Comparison of ENCODE assay signal across 8 mouse cellular contexts in the genomic region with DNA sequence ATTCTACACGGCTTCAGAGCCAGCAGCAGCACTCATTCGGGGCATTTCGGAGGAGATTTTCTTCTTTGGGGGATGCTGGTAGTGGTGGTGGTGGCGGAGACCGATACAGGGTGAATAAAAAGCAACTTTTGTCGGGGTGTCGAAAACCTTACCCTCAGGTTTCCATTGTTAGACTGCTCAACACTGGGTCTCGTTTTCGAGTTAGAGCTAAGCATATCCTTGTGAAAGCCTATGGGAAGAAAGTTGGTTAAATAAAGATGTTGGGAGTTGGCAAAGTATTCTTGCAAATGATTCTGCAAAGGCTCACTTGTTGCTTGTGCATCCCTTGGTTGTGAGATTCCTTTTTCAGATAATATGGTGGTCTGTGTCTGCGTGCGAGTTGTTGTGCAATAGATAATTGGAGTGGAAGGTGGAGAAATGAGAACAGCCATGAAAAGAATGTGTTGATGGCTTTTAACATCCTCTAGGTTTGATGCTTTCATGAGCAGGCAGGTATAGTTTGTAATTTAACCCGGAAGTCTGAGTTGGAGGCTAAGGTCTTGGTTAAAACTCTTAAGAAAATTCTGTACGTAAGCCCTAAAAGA. TPM values are rescaled to one million over a fixed set of nuclear protein-coding genes. Genes with fewer than 3 reads are reported as not detected.
DNase-seq lines count a peak whose midpoint lies in the region; ATAC-seq and TF ChIP-seq lines count a peak whose summit lies in the region.

No protein-coding gene starts in this region.

- H3K4me3 ChIP-seq in erythroblast, embryonic 14.5 days (replicated peaks), result peak overlapping the region; percentile 94
- H3K4me3 ChIP-seq in testis, adult 2 months (ENCODE audit: control insufficient read depth, low read depth, low read length), result peak overlapping the region; percentile 88
- peak overlapping the region; percentile 81 for H3K4me3 ChIP-seq in liver, embryonic 13.5 days (replicated peaks)

- H3K27me3 ChIP-seq in erythroblast, embryonic 14.5 days (ENCODE audit: control insufficient read depth), result no peaks in the 10 kb centered on the region
- 0 out of 2 replicates have a peak, but pooled peaks cover 3% of the 10 kb centered on the region for H3K27me3 ChIP-seq in testis, adult 2 months (ENCODE audit: control insufficient read depth, insufficient read depth, low read length)
- H3K27me3 ChIP-seq in liver, embryonic 13.5 days, result no peaks in the 10 kb centered on the region

- no peaks in the 10 kb centered on the region; the same call in 1 of the 2 replicates for H3K36me3 ChIP-seq in erythroblast, embryonic 14.5 days (ENCODE audit: control insufficient read depth)
- H3K36me3 ChIP-seq in testis, adult 2 months (ENCODE audit: control insufficient read depth, insufficient read depth, low read length), result no peaks in the 10 kb centered on the region
- no peaks in the 10 kb centered on the region for H3K36me3 ChIP-seq in liver, embryonic 13.5 days

- no peak for ATAC-seq in erythroblast, adult 5-6 weeks (replicated peaks; ENCODE audit: low FRiP score, poor library complexity, severe bottlenecking)
- ATAC-seq in liver, embryonic 13.5 days (ENCODE audit: low read depth), result no peak

- peaks cover 74% of the 10 kb centered on the region for H3K4me1 ChIP-seq in erythroblast, embryonic 14.5 days (ENCODE audit: control insufficient read depth)
- peaks cover 13% of the 10 kb centered on the region for H3K4me1 ChIP-seq in testis, adult 2 months (ENCODE audit: control insufficient read depth, insufficient read depth, low read length)
- peaks cover 75% of the 10 kb centered on the region for H3K4me1 ChIP-seq in liver, embryonic 13.5 days (replicated peaks)

- no peak for TF ChIP-seq POLR2A in testis, adult 2 months (IDR thresholded peaks at IDR 0.05; ENCODE audit: control insufficient read depth, low read depth, low read length)

- no peak for DNase-seq in testis, postnatal 14 days (ENCODE audit: low spot score)
- no peak for DNase-seq in liver, embryonic 13.5 days
- no peak for DNase-seq in frontal cortex, postnatal 25 days (ENCODE audit: low spot score in 2 of 2)
- no peak for DNase-seq in right cerebral cortex, adult 2 months (ENCODE audit: low spot score in 2 of 2)
- DNase-seq in cerebellum, postnatal 36 days, result no peak

- WGBS in liver, embryonic 13.5 days (ENCODE audit: insufficient replicate concordance), result 5% methylated on average over 13 of the region's 13 CpGs

- H3K4me2 ChIP-seq in liver, embryonic 13.5 days, result peak overlapping the region; percentile 97

- no peak overlapping the region for H3K27ac ChIP-seq in testis, adult 2 months (ENCODE audit: control insufficient read depth, insufficient read depth, low read depth, low read length)
- H3K27ac ChIP-seq in liver, embryonic 13.5 days, result peak overlapping the region; percentile 85

- no peaks in the 10 kb centered on the region for H3K9me3 ChIP-seq in erythroblast, embryonic 14.5 days (ENCODE audit: control insufficient read depth, low read length)
- no peaks in the 10 kb centered on the region for H3K9me3 ChIP-seq in liver, embryonic 13.5 days (replicated peaks)

- H3K9ac ChIP-seq in liver, embryonic 13.5 days, result peak overlapping the region; percentile 81

- TF ChIP-seq CTCF in testis, adult 2 months (IDR thresholded peaks at IDR 0.05; ENCODE audit: control insufficient read depth, insufficient read depth, insufficient replicate concordance, low read depth, low read length), result no peak

RNA-seq across cellular contexts. Expression of gene Rreb1, which starts 49.9 kb away (rescaled TPM):
- 0.46 and 0.60 TPM in 2 replicates for polyA plus RNA-seq in erythroblast, embryonic 14.5 days (2012)
- 9.2 and 11.7 TPM in 2 replicates for total RNA-seq in erythroblast, adult 5-6 weeks (2015; ENCODE audit: low replicate concordance)
- 2.4 and 8.2 TPM in 2 replicates for total RNA-seq in erythroblast, adult 5-6 weeks (2017; ENCODE audit: low replicate concordance)
- 4.6 and 5.3 TPM in 2 replicates for polyA plus RNA-seq in testis, adult 2 months (2012; rRNA removed)
- 4.8 and 5.1 TPM in 2 replicates for polyA plus RNA-seq in liver, embryonic 13.5 days (2015; fragmentation: Nextera tagmentation; extraction: Ambion mirVana)
